Mouse (Mus musculus): ENCODE results near the gene Pip5k1b.

Gene Pip5k1b

GRCm38 (mm10) chr19:24517057-24517456 lies 38.6 kb downstream of the Pip5k1b start:
- DNase-seq (ENCODE audit: low spot score): peak; percentile 44

GRCm38 (mm10) chr19:24515941-24516340 lies 39.7 kb downstream of the Pip5k1b start:
- no peak for DNase-seq (ENCODE audit: low spot score)

GRCm38 (mm10) chr19:24514661-24515642 lies 40.7 kb downstream of the Pip5k1b start:
- no peak for DNase-seq (ENCODE audit: low spot score)

DNA sequence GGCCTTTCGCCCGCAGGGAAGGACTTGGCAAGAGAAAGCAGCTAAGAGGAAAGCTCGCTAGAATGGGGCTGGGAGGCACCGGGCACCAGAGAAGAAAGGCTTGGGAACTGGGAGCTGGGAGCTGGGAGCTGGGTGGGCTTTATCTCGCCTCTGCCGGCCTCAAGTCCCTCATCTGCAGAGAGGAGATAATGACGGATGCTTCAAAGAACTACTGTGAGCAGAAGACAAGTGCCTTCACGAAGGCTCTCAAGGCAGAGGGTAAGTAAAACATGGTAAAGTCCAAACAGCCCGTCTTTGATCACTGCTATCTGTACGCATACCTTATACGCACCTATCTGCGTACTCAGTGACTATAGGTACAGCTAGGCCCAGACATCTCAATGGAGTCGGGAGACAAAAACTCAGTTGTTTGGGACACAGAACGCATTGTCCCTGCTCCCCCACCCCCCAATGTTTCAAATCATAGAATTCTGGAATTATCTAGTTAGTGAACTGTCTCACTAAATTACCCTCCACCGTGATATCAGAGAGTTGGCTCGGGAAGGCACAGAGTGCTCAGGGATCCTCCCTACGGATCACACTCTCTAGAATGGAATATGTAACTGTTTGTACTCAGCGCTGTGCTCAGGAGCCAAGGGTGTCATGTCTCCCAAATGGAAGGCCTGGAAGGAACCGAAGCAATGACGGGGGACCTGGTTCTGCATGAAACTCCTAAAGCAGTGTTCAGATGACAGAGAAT lies 42.4 kb downstream of the Pip5k1b start:
- DNase-seq (ENCODE audit: low spot score): peak; percentile 46

DNA sequence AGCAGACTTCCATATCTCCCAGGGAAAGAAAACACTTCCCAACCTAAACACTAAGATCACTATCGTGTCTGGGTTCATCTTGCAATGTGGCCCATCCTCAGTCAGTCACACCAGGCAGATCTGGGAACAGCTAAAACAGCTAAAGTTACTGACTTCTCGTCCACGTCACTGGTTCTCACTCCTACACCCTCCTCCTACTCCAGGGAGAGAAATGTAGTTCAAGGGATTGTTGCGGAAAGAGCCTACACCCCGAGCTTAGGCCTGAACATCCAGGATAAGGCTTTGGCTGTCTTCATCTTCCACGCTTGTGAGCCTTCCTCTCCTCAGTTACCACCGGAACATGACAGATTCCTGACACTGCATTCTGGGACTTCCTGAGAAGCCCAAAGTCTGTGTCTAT lies 43.7 kb downstream of the Pip5k1b start:
- DNase-seq (ENCODE audit: low spot score): no peak

DNA sequence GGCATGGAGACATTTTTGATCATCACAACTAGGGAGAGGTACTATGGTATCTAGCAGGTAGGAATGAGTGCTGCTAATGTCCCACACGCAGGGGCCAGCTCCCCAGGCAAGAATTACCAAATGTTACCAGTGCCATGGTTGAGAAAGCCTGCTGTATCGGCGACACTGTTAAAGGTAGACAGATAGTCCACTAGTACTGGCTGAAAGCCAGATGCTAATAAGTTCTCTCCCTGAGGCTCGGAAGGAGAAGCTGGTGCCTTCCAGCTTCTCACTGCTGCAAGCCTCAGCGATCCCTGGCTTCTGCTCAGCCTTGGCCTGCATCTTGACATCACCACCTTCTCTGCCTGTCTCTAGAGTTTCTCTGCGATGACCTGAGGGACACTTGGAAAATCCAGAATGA lies 46.3 kb downstream of the Pip5k1b start:
- DNase-seq (ENCODE audit: low spot score): peak; percentile 32

DNA sequence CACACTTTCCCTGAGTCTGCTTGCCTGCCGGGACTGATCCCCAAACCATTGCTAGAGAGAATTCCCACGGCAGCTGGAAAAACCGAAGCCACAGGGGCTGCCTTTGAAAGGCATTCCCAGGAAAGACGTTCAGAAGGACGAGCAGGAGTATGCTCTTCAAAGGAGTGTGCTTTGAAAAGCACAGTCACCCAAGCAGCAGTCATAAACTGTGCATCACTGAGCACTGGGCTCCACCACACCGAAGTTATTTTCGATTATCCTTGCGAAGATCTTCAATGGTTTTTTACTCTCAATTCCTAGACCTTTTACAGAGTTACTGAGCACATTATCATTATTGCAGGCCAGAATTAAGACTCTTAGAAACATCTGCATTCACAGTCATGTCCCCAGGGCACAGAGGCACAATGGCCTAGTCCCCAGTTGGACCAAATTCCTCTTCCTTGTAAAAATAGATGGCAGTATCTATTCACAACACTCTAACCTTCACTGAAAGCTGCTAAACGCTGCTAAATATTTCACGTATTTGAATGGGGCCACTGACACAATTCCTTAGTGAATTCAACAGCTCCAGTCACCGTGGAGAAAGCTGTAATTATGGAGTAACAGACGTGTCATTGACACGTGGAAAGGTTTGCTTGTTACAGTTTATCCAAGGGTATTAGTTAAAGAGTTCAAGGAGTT lies 47.4 kb downstream of the Pip5k1b start:
- DNase-seq (ENCODE audit: low spot score): no peak

GRCm38 (mm10) chr19:24502736-24503421 lies 52.8 kb downstream of the Pip5k1b start:
- DNase-seq (ENCODE audit: low spot score): no peak

DNA sequence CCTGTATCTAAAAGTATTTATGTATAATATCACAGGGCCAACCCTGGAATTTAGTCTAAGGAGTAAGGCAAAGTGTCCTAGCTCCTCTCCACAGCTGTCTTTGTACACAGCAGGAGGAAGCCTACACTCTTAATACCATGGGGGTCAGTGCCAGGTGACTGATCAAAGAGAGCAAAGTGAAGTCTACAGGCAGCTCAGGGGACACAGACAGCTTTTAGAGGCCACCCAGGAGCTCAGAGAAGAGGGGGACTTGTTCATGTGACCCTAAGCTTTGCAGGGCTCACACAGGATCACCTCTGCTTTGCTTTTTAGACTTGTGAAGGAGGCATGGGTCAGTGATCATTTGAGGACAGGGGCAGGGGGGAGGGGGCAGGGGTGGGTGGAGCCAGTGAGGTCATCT lies 54.1 kb downstream of the Pip5k1b start:
- DNase-seq (ENCODE audit: low spot score): no peak

DNA sequence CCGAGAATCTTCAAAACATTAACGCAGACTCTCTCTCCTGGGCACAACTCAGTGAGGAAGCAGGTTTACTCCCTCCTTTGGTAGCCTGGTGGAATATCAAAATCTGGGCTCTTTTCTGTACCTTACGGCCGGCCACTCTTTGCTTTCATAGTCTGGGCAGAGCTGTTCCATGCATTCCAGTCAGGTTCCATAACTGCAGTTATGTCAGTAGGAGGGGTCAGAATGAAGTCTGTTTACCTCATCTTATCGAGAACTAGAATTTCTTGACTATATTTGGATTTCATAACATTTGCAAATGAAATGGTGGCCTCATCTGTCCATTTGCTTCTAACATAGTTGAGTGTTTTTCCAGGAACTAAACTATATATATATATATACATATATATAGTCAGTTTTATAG lies 55.2 kb downstream of the Pip5k1b start:
- DNase-seq (ENCODE audit: low spot score): no peak

DNA sequence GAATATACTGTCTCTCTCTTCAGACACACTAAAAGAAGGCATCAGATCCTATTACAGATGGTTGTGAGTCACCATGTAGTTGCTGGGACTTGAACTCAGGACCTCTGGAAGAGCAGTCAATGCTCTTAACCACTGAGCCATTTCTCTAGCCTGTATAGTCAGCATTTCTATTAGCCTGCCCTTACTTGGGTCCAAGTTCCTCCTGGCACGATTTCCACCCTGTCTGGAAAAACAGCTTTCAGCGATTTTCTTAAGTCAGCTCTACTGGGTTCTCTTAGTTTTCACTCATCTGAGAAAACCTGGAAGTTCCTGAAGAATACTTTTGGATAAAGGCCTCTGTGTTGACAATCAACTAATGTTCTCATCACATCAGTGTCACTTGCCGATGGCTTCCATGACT lies 56.4 kb downstream of the Pip5k1b start:
- DNase-seq (ENCODE audit: low spot score): no peak

DNA sequence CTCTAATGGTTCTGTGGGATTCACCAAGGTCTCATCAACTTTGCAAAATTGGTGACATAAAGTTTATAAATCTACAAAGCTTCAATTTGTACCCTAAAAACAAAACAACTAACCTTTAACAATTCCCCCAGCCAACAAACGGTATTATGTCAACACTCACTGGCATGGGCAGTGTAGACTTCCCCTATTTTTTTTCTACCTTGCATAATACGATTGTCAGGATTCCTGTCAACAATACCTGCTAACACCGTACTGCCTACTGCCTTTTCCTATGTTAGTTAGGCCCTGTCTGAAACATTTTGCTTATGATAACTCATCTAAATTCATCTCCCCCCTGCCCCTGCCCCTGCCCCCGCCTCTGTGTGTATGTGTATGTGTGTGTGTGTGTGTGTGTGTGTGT lies 61.8 kb downstream of the Pip5k1b start:
- no peak for DNase-seq (ENCODE audit: low spot score)

DNA sequence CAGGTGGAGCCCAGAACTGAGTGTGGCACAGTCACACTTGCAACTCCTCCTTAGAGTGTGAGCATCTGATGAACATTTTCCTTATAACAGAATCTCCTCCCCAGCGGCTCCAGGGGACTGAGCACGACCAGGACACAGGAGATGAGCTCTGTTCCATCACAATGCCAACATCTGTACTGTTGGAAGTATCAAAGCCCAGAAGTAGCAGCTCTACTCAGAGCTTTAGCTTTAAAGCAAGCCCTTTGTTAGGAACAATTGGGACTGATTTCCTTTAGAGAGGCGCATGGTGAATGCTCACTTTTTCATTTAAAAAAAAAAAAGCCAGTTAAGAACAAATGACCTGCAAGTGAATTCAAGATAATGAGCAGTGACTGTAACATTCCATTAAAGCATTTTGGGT lies 63.8 kb downstream of the Pip5k1b start:
- no peak for DNase-seq (ENCODE audit: low spot score)

DNA sequence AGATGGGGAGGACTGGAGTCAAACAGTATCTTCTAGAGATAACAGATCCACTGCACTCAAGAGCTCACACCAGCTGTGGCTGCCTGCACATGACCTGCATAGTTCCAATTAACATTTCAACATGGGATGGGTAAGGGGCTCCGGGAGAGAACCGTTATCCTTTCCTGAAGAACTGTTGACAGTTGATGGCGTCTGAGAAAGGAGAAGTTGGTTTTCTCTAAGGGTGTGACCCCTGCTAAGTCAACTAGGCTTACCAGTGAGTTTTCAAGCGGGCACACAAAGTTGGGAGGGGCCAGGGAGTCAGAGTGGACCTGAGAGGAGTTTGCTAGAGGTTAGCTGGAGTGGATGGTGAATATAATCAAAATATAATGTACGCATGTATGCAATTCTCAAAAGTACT lies 65.4 kb downstream of the Pip5k1b start:
- DNase-seq (ENCODE audit: low spot score): no peak

GRCm38 (mm10) chr19:24486433-24487296 lies 69.0 kb downstream of the Pip5k1b start:
- DNase-seq (ENCODE audit: low spot score): no peak

- no peak for DNase-seq (ENCODE audit: low spot score)
These were observed 71.0 kb downstream of the Pip5k1b start for GRCm38 (mm10) chr19:24484612-24485194.

GRCm38 (mm10) chr19:24480916-24481315 lies 74.8 kb downstream of the Pip5k1b start:
- DNase-seq (ENCODE audit: low spot score): no peak

GRCm38 (mm10) chr19:24476929-24477882 lies 78.5 kb downstream of the Pip5k1b start, which contains the start of gene Fam122a:
Gene Fam122a (minus strand): TSS chr19:24477356.
- DNase-seq (ENCODE audit: low spot score): peak; percentile 90

DNA sequence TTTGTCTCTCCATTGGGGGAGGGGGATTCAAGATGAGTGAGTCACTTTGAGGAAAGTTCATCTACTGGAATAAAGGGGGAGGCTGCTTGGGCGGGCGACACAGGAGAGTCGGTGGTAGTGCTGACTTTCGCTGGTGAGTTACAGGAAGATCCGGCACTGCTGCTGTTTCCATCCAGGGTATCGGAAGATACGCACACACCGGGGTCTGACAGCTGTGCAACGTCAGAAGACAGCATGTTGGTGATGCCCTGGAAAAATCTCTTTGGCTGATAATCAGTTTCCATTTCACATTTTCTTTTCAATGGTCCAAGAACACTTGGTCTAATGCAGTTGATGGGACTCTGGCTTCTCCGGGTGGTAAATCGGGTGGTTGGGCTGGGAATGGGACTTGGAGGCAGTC lies 79.2 kb downstream of the Pip5k1b start:
- no peak for DNase-seq (ENCODE audit: low spot score)

Data from testis, postnatal 14 days (tissue).